Mouse (Mus musculus) stomach, embryonic 15.5 days (tissue): ENCODE data around the gene Erc2. TPM values are rescaled to one million over a fixed set of nuclear protein-coding genes. Genes with fewer than 3 reads are reported as not detected.

Experiments
- ATAC-seq: fragments of 200-750 bp; cut with Nextera tagmentation; 2 replicates; pipeline ENCODE4 v1.8.0; 2017; ENCODE audit warnings: low read depth, moderate number of reproducible peaks, moderate TSS enrichment; ENCODE audit not compliant: insufficient read depth, low FRiP score
- H3K27ac ChIP-seq: fragments of 300-500 bp; sonication (generic); 2 replicates; pipeline ENCODE4 v1.5.1; 2015; ENCODE audit warnings: mild to moderate bottlenecking, inconsistent platforms
- H3K27me3 ChIP-seq: fragments of 300-500 bp; sonication (generic); replicated peaks from 2 replicates; pipeline ENCODE4 v1.6.1; 2015; ENCODE audit warnings: inconsistent platforms
- H3K36me3 ChIP-seq: fragments of 300-500 bp; sonication (generic); 2 replicates; pipeline ENCODE4 v1.6.1; 2015; ENCODE audit warnings: inconsistent platforms
- H3K4me1 ChIP-seq: fragments of 300-500 bp; sonication (generic); 2 replicates; pipeline ENCODE4 v1.6.1; 2015; ENCODE audit warnings: inconsistent platforms
- H3K4me2 ChIP-seq: fragments of 300-500 bp; sonication (generic); 2 replicates; pipeline ENCODE4 v1.6.1; 2015; ENCODE audit warnings: mild to moderate bottlenecking, inconsistent platforms
- H3K4me3 ChIP-seq: fragments of 300-500 bp; sonication (generic); replicated peaks from 2 replicates; pipeline ENCODE4 v1.5.1; 2015; ENCODE audit warnings: inconsistent platforms
- H3K9ac ChIP-seq: fragments of 300-500 bp; sonication (generic); 2 replicates; pipeline ENCODE4 v1.6.1; 2015; ENCODE audit warnings: inconsistent platforms
- H3K9me3 ChIP-seq: fragments of 300-500 bp; sonication (generic); 2 replicates; pipeline ENCODE4 v1.6.1; 2016; ENCODE audit warnings: inconsistent platforms
- WGBS: fragments of 180-500 bp; shearing (Covaris S2); methylation state at CpG from one replicate; pipeline ENCODE4 v1.1.7; 2015; 5-methylcytosine and 5-hydroxymethylcytosine counted together
- polyA plus RNA-seq: library from polyadenylated mRNA; unstranded; fragments of >200 nt; fragmentation: Nextera tagmentation; extraction: Ambion mirVana; gene quantifications from 2 replicates; pipeline ENCODE4 v1.2.1, GENCODE M21; 2015

Erc2 gene
- polyA plus RNA-seq, 1 experiment from 2014 or later, result 4.8 TPM

GRCm38 (mm10) chr14:27628701-27629100 lies 6.5 kb downstream of the Erc2 start:
- H3K9me3 ChIP-seq, result no peaks in the 10 kb centered on the region
- H3K4me3 ChIP-seq, result no peak overlapping the region
- H3K9ac ChIP-seq, result no peak overlapping the region
- H3K4me2 ChIP-seq, result no peak overlapping the region
- no peaks in the 10 kb centered on the region for H3K36me3 ChIP-seq
- H3K27ac ChIP-seq, result no peak overlapping the region
- ATAC-seq, result no peak
- no peaks in the 10 kb centered on the region for H3K4me1 ChIP-seq
- 71% methylated on average over 10 of the region's 10 CpGs for WGBS
- 0 out of 2 replicates have a peak, but pooled peaks cover under 1% of the 10 kb centered on the region for H3K27me3 ChIP-seq

- H3K27ac ChIP-seq, result no peak overlapping the region
- no peak overlapping the region for H3K4me3 ChIP-seq
- H3K9me3 ChIP-seq, result no peaks in the 10 kb centered on the region
- H3K9ac ChIP-seq, result no peak overlapping the region
- H3K27me3 ChIP-seq, result no peaks in the 10 kb centered on the region
- no peak overlapping the region for H3K4me2 ChIP-seq
- no peak for ATAC-seq
- H3K4me1 ChIP-seq, result no peaks in the 10 kb centered on the region
- 78% methylated on average over 5 of the region's 5 CpGs for WGBS
- no peaks in the 10 kb centered on the region for H3K36me3 ChIP-seq
Measured at GRCm38 (mm10) chr14:27629369-27630012, 7.3 kb downstream of the Erc2 start.

GRCm38 (mm10) chr14:27630973-27631640 lies 8.9 kb downstream of the Erc2 start:
- WGBS, result 74% methylated on average over 9 of the region's 9 CpGs
- H3K36me3 ChIP-seq, result no peaks in the 10 kb centered on the region
- H3K9ac ChIP-seq, result no peak overlapping the region
- H3K27ac ChIP-seq, result no peak overlapping the region
- no peaks in the 10 kb centered on the region for H3K4me1 ChIP-seq
- no peaks in the 10 kb centered on the region for H3K9me3 ChIP-seq
- no peak overlapping the region for H3K4me3 ChIP-seq
- H3K4me2 ChIP-seq, result no peak overlapping the region
- no peaks in the 10 kb centered on the region for H3K27me3 ChIP-seq
- ATAC-seq, result no peak

- no peaks in the 10 kb centered on the region for H3K9me3 ChIP-seq
- ATAC-seq, result no peak
- no peaks in the 10 kb centered on the region for H3K36me3 ChIP-seq
- H3K4me2 ChIP-seq, result no peak overlapping the region
- H3K4me3 ChIP-seq, result no peak overlapping the region
- H3K9ac ChIP-seq, result no peak overlapping the region
- WGBS, result 72% methylated on average over 6 of the region's 6 CpGs
- H3K4me1 ChIP-seq, result no peaks in the 10 kb centered on the region
- H3K27ac ChIP-seq, result no peak overlapping the region
- H3K27me3 ChIP-seq, result no peaks in the 10 kb centered on the region
Measured at GRCm38 (mm10) chr14:27634761-27635160, 12.5 kb downstream of the Erc2 start.

- Histone ChIP-seq H3K9me3 (no peaks in the 10 kb centered on the region), H3K4me2 (no peak overlapping the region), H3K27ac (no peak overlapping the region), H3K36me3 (no peaks in the 10 kb centered on the region), H3K27me3 (no peaks in the 10 kb centered on the region), H3K9ac (no peak overlapping the region), H3K4me3 (no peak overlapping the region), H3K4me1 (no peaks in the 10 kb centered on the region)
- no peak for ATAC-seq
- 84% methylated on average over 2 of the region's 2 CpGs for WGBS
Measured at GRCm38 (mm10) chr14:27636556-27636955, 14.3 kb downstream of the Erc2 start.

GRCm38 (mm10) chr14:27641382-27641781 lies 19.2 kb downstream of the Erc2 start:
- Histone ChIP-seq H3K4me1 (no peaks in the 10 kb centered on the region), H3K9ac (no peak overlapping the region), H3K36me3 (no peaks in the 10 kb centered on the region), H3K27me3 (no peaks in the 10 kb centered on the region), H3K4me3 (no peak overlapping the region), H3K4me2 (no peak overlapping the region), H3K27ac (no peak overlapping the region), H3K9me3 (no peaks in the 10 kb centered on the region)
- 70% methylated on average over 3 of the region's 3 CpGs for WGBS
- no peak for ATAC-seq

- H3K4me3 ChIP-seq, result no peak overlapping the region
- no peak overlapping the region for H3K27ac ChIP-seq
- no peaks in the 10 kb centered on the region for H3K36me3 ChIP-seq
- no peak overlapping the region for H3K4me2 ChIP-seq
- no peak overlapping the region for H3K9ac ChIP-seq
- H3K4me1 ChIP-seq, result no peaks in the 10 kb centered on the region
- WGBS, result 56% methylated on average over 2 of the region's 2 CpGs
- no peaks in the 10 kb centered on the region for H3K27me3 ChIP-seq
- no peak for ATAC-seq
- H3K9me3 ChIP-seq, result no peaks in the 10 kb centered on the region
Measured at GRCm38 (mm10) chr14:27642981-27643380, 20.8 kb downstream of the Erc2 start.

GRCm38 (mm10) chr14:27654670-27655069 lies 32.4 kb downstream of the Erc2 start:
- ATAC-seq, result no peak
- Histone ChIP-seq H3K4me1 (0 out of 2 replicates have a peak, but pooled peaks cover 6% of the 10 kb centered on the region), H3K9me3 (no peaks in the 10 kb centered on the region), H3K9ac (no peak overlapping the region), H3K4me3 (no peak overlapping the region), H3K27me3 (no peaks in the 10 kb centered on the region), H3K36me3 (no peaks in the 10 kb centered on the region), H3K27ac (no peak overlapping the region), H3K4me2 (no peak overlapping the region)
- WGBS, result 18% methylated on average over 11 of the region's 11 CpGs

- 0 out of 2 replicates have a peak, but pooled peaks cover 6% of the 10 kb centered on the region for H3K4me1 ChIP-seq
- no peaks in the 10 kb centered on the region for H3K27me3 ChIP-seq
- H3K4me2 ChIP-seq, result no peak overlapping the region
- ATAC-seq, result no peak
- H3K4me3 ChIP-seq, result no peak overlapping the region
- H3K9ac ChIP-seq, result no peak overlapping the region
- 62% methylated on average over 3 of the region's 3 CpGs for WGBS
- H3K36me3 ChIP-seq, result no peaks in the 10 kb centered on the region
- H3K9me3 ChIP-seq, result no peaks in the 10 kb centered on the region
- no peak overlapping the region for H3K27ac ChIP-seq
Measured at GRCm38 (mm10) chr14:27658616-27659015, 36.4 kb downstream of the Erc2 start.

- H3K36me3 ChIP-seq, result no peaks in the 10 kb centered on the region
- no peaks in the 10 kb centered on the region for H3K9me3 ChIP-seq
- H3K27me3 ChIP-seq, result no peaks in the 10 kb centered on the region
- no peak overlapping the region for H3K4me3 ChIP-seq
- no peaks in the 10 kb centered on the region for H3K4me1 ChIP-seq
- ATAC-seq, result no peak
- no peak overlapping the region for H3K4me2 ChIP-seq
- H3K9ac ChIP-seq, result no peak overlapping the region
- WGBS, result 33% methylated on average over 4 of the region's 4 CpGs
- no peak overlapping the region for H3K27ac ChIP-seq
Measured at GRCm38 (mm10) chr14:27661466-27661865, 39.2 kb downstream of the Erc2 start.

GRCm38 (mm10) chr14:27662251-27662650 lies 40.0 kb downstream of the Erc2 start:
- no peak overlapping the region for H3K27ac ChIP-seq
- H3K9me3 ChIP-seq, result no peaks in the 10 kb centered on the region
- H3K4me3 ChIP-seq, result no peak overlapping the region
- ATAC-seq, result no peak
- no peaks in the 10 kb centered on the region for H3K36me3 ChIP-seq
- no peaks in the 10 kb centered on the region for H3K27me3 ChIP-seq
- H3K4me2 ChIP-seq, result no peak overlapping the region
- H3K9ac ChIP-seq, result no peak overlapping the region
- no peaks in the 10 kb centered on the region for H3K4me1 ChIP-seq

- 76% methylated on average over 11 of the region's 11 CpGs for WGBS
- Histone ChIP-seq H3K9me3 (no peaks in the 10 kb centered on the region), H3K27ac (no peak overlapping the region), H3K36me3 (no peaks in the 10 kb centered on the region), H3K9ac (no peak overlapping the region), H3K27me3 (no peaks in the 10 kb centered on the region), H3K4me3 (no peak overlapping the region), H3K4me1 (no peaks in the 10 kb centered on the region), H3K4me2 (no peak overlapping the region)
- ATAC-seq, result no peak
Measured at GRCm38 (mm10) chr14:27667016-27667852, 45.0 kb downstream of the Erc2 start.
